Mouse (Mus musculus): ENCODE results near the gene Sema7a. TPM values are rescaled to one million over a fixed set of nuclear protein-coding genes. Genes with fewer than 3 reads are reported as not detected.

Sema7a gene
- polyA plus RNA-seq (2015; fragmentation: Nextera tagmentation; extraction: Ambion mirVana) = 0.36 and 0.85 TPM in 2 replicates

DNA sequence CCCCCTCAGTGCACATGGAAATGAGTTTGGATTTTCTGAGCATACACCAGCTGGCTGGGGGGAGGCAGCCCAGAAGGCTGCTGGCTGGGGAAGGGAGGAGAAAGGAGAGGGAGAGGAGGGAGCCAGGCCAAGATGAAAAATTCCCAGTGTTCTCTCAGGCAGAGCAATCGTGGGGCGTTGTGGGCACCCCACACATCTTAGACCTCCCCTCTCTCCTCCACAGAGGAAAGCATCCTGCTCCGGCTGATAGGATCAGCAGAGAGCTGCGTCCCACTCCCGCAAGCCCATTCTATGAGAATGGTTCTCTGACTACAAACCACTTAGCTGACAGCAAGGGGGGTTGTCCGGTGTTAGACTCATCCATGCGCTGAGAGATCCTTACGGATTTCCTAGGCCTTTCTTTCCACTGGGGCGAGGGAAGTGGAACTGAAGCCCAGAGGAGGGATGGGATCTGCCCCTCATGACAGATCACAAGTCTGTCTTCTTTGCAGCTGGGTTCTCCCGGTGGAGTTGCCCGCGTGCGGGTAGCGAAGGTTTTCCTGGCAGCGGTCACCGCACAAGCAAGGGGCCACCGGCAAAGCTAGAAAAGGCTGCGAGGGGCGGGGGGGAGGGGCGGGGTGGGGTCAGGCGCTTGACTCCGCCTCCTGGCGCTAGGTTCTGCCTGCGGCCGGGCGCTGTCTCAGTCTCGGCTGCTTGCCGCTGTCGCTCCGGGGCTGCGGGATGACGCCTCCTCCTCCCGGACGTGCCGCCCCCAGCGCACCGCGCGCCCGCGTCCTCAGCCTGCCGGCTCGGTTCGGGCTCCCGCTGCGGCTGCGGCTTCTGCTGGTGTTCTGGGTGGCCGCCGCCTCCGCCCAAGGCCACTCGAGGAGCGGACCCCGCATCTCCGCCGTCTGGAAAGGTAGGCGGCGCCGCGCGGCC, at the start of gene Sema7a:
Sema7a (plus strand) TSS at position 682 of the 918 bp plus-strand sequence.

DNA sequence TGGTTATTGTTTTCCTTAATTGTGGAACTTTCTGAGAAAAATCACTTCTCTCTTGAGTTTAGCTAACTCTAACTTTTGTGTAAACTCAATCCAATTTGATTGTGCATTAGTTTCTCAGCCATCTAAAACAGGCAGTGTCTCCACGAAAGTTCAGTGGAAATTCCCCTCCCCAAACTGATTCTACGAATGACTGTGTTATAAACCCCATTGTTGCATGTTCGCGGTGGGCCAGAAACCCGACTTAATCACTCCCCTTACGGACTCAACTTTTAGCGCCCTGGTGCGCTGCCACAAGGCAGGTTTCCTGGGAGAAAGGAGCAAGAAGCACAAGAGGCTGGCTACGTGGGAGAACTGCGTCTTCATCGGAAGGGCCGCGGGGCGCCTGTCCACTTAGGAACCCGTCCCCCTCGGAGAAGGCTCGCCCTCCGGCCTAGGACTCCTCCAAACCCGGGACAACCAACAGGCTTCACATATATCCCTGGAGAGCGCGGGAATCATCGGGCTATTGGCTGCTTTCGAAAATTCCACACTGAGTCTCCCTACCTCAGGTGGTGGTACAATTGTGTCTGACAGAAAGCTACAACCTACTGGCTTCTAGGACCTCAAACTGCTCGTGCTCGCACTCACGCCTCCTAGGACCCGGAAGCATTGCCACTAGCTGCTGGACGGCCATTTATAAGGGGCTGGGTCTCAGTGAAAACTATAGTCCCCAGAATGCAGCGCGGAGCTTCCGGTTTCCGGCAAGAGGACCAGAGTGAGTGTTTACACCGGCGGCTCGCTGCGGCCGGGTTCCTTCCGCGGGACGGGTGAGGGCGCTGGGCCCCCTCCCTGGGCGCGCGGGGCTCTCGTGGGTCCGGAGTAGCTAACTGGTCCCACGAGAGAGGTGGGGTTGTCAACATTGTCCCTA, 29.4 kb upstream of the Sema7a start, which contains the start of gene Ubl7:
Ubl7 (plus strand) TSS at position 726 of the 907 bp plus-strand sequence.

DNA sequence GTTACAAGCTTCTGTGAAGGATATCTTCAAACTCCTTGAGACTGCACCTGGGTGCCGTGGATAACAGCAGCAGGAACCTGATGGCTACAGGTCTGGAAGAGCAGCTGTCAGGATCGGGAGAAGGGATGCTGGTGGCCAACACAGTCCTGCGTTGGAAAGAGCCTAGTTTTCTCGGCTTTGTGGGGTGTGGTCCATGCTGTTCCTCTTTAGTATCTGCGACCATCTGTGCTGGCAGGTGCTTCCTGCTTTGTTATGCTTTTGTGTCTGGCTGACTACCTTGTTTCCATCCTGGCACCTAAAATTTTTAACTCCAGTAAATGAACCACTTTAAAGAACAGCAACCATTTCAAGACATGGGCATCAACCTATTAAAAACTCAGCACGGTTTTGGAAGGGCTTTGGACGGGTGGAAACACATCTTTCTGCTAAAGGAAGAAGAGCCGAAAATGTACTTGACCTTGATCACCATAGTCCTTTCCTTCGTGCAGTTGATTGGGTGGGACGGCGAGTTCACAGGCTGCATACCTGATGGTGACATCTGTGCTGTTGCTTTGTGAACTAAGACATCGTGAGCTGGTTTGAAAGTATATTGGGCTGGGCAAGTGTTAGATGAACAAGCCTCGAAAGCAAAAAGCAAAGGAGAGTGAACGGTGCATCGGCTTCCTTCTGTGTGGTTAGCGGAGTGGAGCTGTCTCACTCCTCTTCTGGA, 66.0 kb downstream of the Sema7a start, which contains the start of gene Cyp11a1:
Cyp11a1 (plus strand) TSS at position 659 of the 709 bp plus-strand sequence.

Other genes with a start within 250 kb of the Sema7a start
- gene Edc3, start 231.6 kb upstream of the Sema7a start, polyA plus RNA-seq (2015; fragmentation: Nextera tagmentation; extraction: Ambion mirVana) = 11.0 and 11.1 TPM in 2 replicates
- 33.6 and 34.7 TPM in 2 replicates for gene Clk3, start 174.3 kb upstream of the Sema7a start, polyA plus RNA-seq (2015; fragmentation: Nextera tagmentation; extraction: Ambion mirVana)
- 2.7 and 2.9 TPM in 2 replicates for gene Arid3b, start 103.3 kb upstream of the Sema7a start, polyA plus RNA-seq (2015; fragmentation: Nextera tagmentation; extraction: Ambion mirVana)
- gene Ubl7, start 29.1 kb upstream of the Sema7a start, polyA plus RNA-seq (2015; fragmentation: Nextera tagmentation; extraction: Ambion mirVana) = 81.2 and 90.4 TPM in 2 replicates
- 13.9 and 25.2 TPM in 2 replicates for gene Cyp11a1, start 66.3 kb downstream of the Sema7a start, polyA plus RNA-seq (2015; fragmentation: Nextera tagmentation; extraction: Ambion mirVana)
- 0.36 and 0.45 TPM in 2 replicates for gene Stra6, start 123.7 kb downstream of the Sema7a start, polyA plus RNA-seq (2015; fragmentation: Nextera tagmentation; extraction: Ambion mirVana)
- gene Ccdc33, start 178.7 kb downstream of the Sema7a start, polyA plus RNA-seq (2015; fragmentation: Nextera tagmentation; extraction: Ambion mirVana) = 0.16 TPM in 1 of 2 replicates, not detected in the other